Mouse (Mus musculus): Measurements from ENCODE around the gene Paqr7. TPM values are rescaled to one million over a fixed set of nuclear protein-coding genes. Genes with fewer than 3 reads are reported as not detected.

Paqr7 gene
- total and polyA plus RNA-seq, 3 experiments = 0.19 to 2.4 TPM; not detected in 1

DNA sequence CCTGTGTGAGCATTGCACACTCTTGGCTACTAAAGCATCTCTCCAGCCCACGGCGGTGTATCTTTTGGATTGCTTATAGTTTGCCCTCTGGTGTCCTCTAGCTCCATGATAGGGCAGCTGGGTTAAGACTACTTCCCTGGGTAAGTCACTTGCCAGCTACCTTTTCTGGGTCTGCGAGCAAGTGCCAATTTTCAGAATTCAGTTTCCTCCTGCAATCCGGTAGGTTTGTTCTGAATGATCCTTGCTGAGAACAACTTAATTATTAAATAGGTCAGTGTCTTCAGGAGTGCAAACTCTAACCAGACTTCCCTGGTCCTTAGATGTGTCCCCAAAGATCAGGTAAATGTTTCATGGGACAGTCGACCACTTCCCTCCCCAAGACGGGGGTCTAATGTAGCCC lies 4.6 kb downstream of the Paqr7 start:
- Histone ChIP-seq H3K9me3 (replicated peaks; ENCODE audit: insufficient read depth, low read length) (no peaks in the 10 kb centered on the region), H3K27ac (ENCODE audit: control insufficient read depth, low read depth, low read length) (no peak overlapping the region), H3K36me3 (ENCODE audit: control insufficient read depth in 1 of 2, insufficient read depth in 2 of 2, low read length in 2 of 2) (peaks cover 0 to 15% of the 10 kb centered on the region in 2 experiments; a peak in 2 of 4 replicates), H3K27me3 (ENCODE audit: control insufficient read depth in 1 of 2, insufficient read depth in 2 of 2, low read length in 2 of 2) (no peaks in the 10 kb centered on the region), H3K79me2 (ENCODE audit: control insufficient read depth, insufficient read depth, low read length, poor library complexity) (no peaks in the 10 kb centered on the region), H3K4me3 (ENCODE audit: control insufficient read depth in 1 of 2, insufficient read depth in 1 of 2, low read depth in 2 of 2, low read length in 2 of 2) (no peak overlapping the region), H3K4me1 (ENCODE audit: control insufficient read depth in 1 of 2, insufficient read depth in 2 of 2, low read length in 2 of 2) (peaks cover 11 to 33% of the 10 kb centered on the region in 2 experiments), H3K9ac (ENCODE audit: control insufficient read depth, low read depth, low read length, poor library complexity, severe bottlenecking) (no peak overlapping the region)
- no peak for DNase-seq (ENCODE audit: low read depth, low spot score)
- TF ChIP-seq POLR2A (IDR thresholded peaks at IDR 0.05; ENCODE audit: control insufficient read depth in 1 of 2, insufficient read depth in 1 of 2, low read depth in 1 of 2, low read length in 2 of 2, poor library complexity in 1 of 2) = no peak
- no peak for TF ChIP-seq SIN3A (IDR thresholded peaks at IDR 0.05; ENCODE audit: low read length)
- no peak for TF ChIP-seq GATA1 (IDR thresholded peaks at IDR 0.05; ENCODE audit: low read depth, low read length)
- TF ChIP-seq ZMIZ1 (IDR thresholded peaks at IDR 0.05; ENCODE audit: low read depth, low read length) = no peak
- no peak for TF ChIP-seq MAZ (IDR thresholded peaks at IDR 0.05; ENCODE audit: low read depth, low read length)
- no peak for TF ChIP-seq CHD1 (IDR thresholded peaks at IDR 0.05; ENCODE audit: low read depth, low read length)
- TF ChIP-seq RAD21 (IDR thresholded peaks at IDR 0.05; ENCODE audit: low read depth, low read length) = no peak
- no peak for TF ChIP-seq BHLHE40 (IDR thresholded peaks at IDR 0.05; ENCODE audit: borderline replicate concordance, low read depth, low read length)
- TF ChIP-seq POLR2AphosphoS5 (IDR thresholded peaks at IDR 0.05; ENCODE audit: borderline replicate concordance, low read depth, low read length) = no peak
- no peak for TF ChIP-seq JUND (IDR thresholded peaks at IDR 0.05; ENCODE audit: low read depth, low read length)
- TF ChIP-seq RCOR1 (IDR thresholded peaks at IDR 0.05; ENCODE audit: low read depth, low read length) = no peak
- TF ChIP-seq USF2 (IDR thresholded peaks at IDR 0.05; ENCODE audit: borderline replicate concordance in 1 of 2, insufficient read depth in 1 of 2, low read depth in 1 of 2, low read length in 2 of 2) = no peak
- TF ChIP-seq EP300 (IDR thresholded peaks at IDR 0.05; ENCODE audit: low read depth in 1 of 2, low read length in 2 of 2) = no peak
- TF ChIP-seq POLR2AphosphoS2 (IDR thresholded peaks at IDR 0.05; ENCODE audit: low read length) = no peak
- no peak for TF ChIP-seq TAL1 (IDR thresholded peaks at IDR 0.05; ENCODE audit: low read length)
- no peak for TF ChIP-seq E2F4 (IDR thresholded peaks at IDR 0.05; ENCODE audit: borderline replicate concordance, low read depth, low read length)

GRCm38 (mm10) chr4:134503686-134504357 lies 7.3 kb downstream of the Paqr7 start:
- Histone ChIP-seq H3K4me3 (ENCODE audit: control insufficient read depth in 1 of 2, insufficient read depth in 1 of 2, low read depth in 2 of 2, low read length in 2 of 2) (no peak overlapping the region), H3K27ac (ENCODE audit: control insufficient read depth, low read depth, low read length) (no peak overlapping the region), H3K9ac (ENCODE audit: control insufficient read depth, low read depth, low read length, poor library complexity, severe bottlenecking) (no peak overlapping the region), H3K4me1 (ENCODE audit: control insufficient read depth in 1 of 2, insufficient read depth in 2 of 2, low read length in 2 of 2) (peaks cover 5 to 26% of the 10 kb centered on the region in 2 experiments), H3K9me3 (replicated peaks; ENCODE audit: insufficient read depth, low read length) (no peaks in the 10 kb centered on the region), H3K27me3 (ENCODE audit: control insufficient read depth in 1 of 2, insufficient read depth in 2 of 2, low read length in 2 of 2) (no peaks in the 10 kb centered on the region), H3K36me3 (ENCODE audit: control insufficient read depth in 1 of 2, insufficient read depth in 2 of 2, low read length in 2 of 2) (peaks cover 0 to 10% of the 10 kb centered on the region in 2 experiments; a peak in 2 of 4 replicates), H3K79me2 (ENCODE audit: control insufficient read depth, insufficient read depth, low read length, poor library complexity) (no peaks in the 10 kb centered on the region)
- peak; percentile 47 for DNase-seq (ENCODE audit: low read depth, low spot score)
- TF ChIP-seq KAT2A (conservative IDR thresholded peaks at IDR 0.05; ENCODE audit: low read depth, low read length) (no peak), MAFK (IDR thresholded peaks at IDR 0.05; ENCODE audit: borderline replicate concordance, low read depth, low read length) (no peak), MEF2A (IDR thresholded peaks at IDR 0.05; ENCODE audit: extremely low read depth, insufficient replicate concordance, low read depth, low read length, poor library complexity, severe bottlenecking) (no peak), TCF12 (IDR thresholded peaks at IDR 0.05; ENCODE audit: low read depth, low read length) (no peak), MYC (IDR thresholded peaks at IDR 0.05; ENCODE audit: low read depth, low read length) (no peak), BHLHE40 (IDR thresholded peaks at IDR 0.05; ENCODE audit: borderline replicate concordance, low read depth, low read length) (no peak), ZC3H11A (IDR thresholded peaks at IDR 0.05; ENCODE audit: low read depth, low read length) (no peak), RCOR1 (IDR thresholded peaks at IDR 0.05; ENCODE audit: low read depth, low read length) (no peak), GATA1 (IDR thresholded peaks at IDR 0.05; ENCODE audit: low read depth, low read length) (no peak), RAD21 (IDR thresholded peaks at IDR 0.05; ENCODE audit: low read depth, low read length) (no peak), MYB (IDR thresholded peaks at IDR 0.05; ENCODE audit: low read depth, low read length) (no peak), ZMIZ1 (IDR thresholded peaks at IDR 0.05; ENCODE audit: low read depth, low read length) (no peak), TBP (IDR thresholded peaks at IDR 0.05; ENCODE audit: low read depth, low read length) (no peak), UBTF (IDR thresholded peaks at IDR 0.05; ENCODE audit: borderline replicate concordance, insufficient read depth, low read depth, low read length) (no peak), TAL1 (IDR thresholded peaks at IDR 0.05; ENCODE audit: low read length) (no peak), CTCF (IDR thresholded peaks at IDR 0.05 in 2 of 3, conservative IDR thresholded peaks at IDR 0.05 in 1 of 3; ENCODE audit: control insufficient read depth in 1 of 3, insufficient read depth in 1 of 3, low read depth in 2 of 3, low read length in 3 of 3, poor library complexity in 1 of 3, severe bottlenecking in 1 of 3) (no peak), POLR2AphosphoS2 (IDR thresholded peaks at IDR 0.05; ENCODE audit: low read length) (no peak), POLR2A (IDR thresholded peaks at IDR 0.05; ENCODE audit: control insufficient read depth in 1 of 2, insufficient read depth in 1 of 2, low read depth in 1 of 2, low read length in 2 of 2, poor library complexity in 1 of 2) (no peak), ZNF384 (IDR thresholded peaks at IDR 0.05; ENCODE audit: low read depth, low read length) (no peak)

Measured in MEL (cell line).